Mouse (Mus musculus) bone marrow, adult 2 months (tissue): Measurements from ENCODE around the gene Slc38a10. TPM values are rescaled to one million over a fixed set of nuclear protein-coding genes. Genes with fewer than 3 reads are reported as not detected.
A peak's percentile ranks its signal among the peaks of the same experiment; 100 is the strongest.

Experiments used
- H3K27ac ChIP-seq: fragments of 200-500 bp; 2 replicates; pipeline ENCODE4 v1.5.1; 2012; ENCODE audit warnings: low read depth, mild to moderate bottlenecking, control low read depth, inconsistent platforms, low read length; ENCODE audit not compliant: control insufficient read depth, poor library complexity, insufficient read depth
- H3K4me1 ChIP-seq: fragments of 200-500 bp; 2 replicates; pipeline ENCODE4 v1.6.1; 2011; ENCODE audit warnings: low read length; ENCODE audit not compliant: control insufficient read depth, insufficient read depth
- H3K4me3 ChIP-seq: fragments of 200-500 bp; replicated peaks from 2 replicates; pipeline ENCODE3; 2011; ENCODE audit warnings: mild to moderate bottlenecking, low read depth, low read length, control low read depth; ENCODE audit not compliant: control insufficient read depth
- CTCF ChIP-seq: fragments of 200-500 bp; IDR thresholded peaks from 2 replicates; pipeline ENCODE4 v1.5.1; 2011; ENCODE audit warnings: low read length, control low read depth; ENCODE audit not compliant: control insufficient read depth, insufficient read depth
- POLR2A ChIP-seq: fragments of 200-500 bp; IDR thresholded peaks from 2 replicates; pipeline ENCODE4 v1.6.1; 2011; ENCODE audit warnings: low read depth, mild to moderate bottlenecking, control low read depth, low read length, borderline replicate concordance; ENCODE audit not compliant: control insufficient read depth
- WGBS: fragments of 180-500 bp; shearing (Covaris S2); methylation state at CpG from one replicate; pipeline ENCODE4 v1.1.7; 2018; 5-methylcytosine and 5-hydroxymethylcytosine counted together
- polyA plus RNA-seq: library from polyadenylated mRNA; stranded (reverse); fragments of >200 nt; gene quantifications from 2 replicates; pipeline ENCODE4 v1.2.4, GENCODE M21; 2011; ENCODE audit warnings: low replicate concordance; ENCODE audit not compliant: missing spikeins, insufficient read depth, insufficient read length

The Slc38a10 gene
- polyA plus RNA-seq, 1 experiment, result 37.7 TPM

GRCm38 (mm10) chr11:120120642-120121420 lies 30.3 kb downstream of the Slc38a10 start:
- peak; percentile 51 for TF ChIP-seq CTCF
- no peak for TF ChIP-seq POLR2A
- WGBS, result 91% methylated on average over 17 of the region's 17 CpGs
- Histone ChIP-seq H3K27ac (no peak overlapping the region), H3K4me3 (no peak overlapping the region), H3K4me1 (no peaks in the 10 kb centered on the region)

GRCm38 (mm10) chr11:120119936-120120541 lies 31.1 kb downstream of the Slc38a10 start:
- Histone ChIP-seq H3K27ac (no peak overlapping the region), H3K4me1 (no peaks in the 10 kb centered on the region), H3K4me3 (no peak overlapping the region)
- 88% methylated on average over 10 of the region's 10 CpGs for WGBS
- TF ChIP-seq POLR2A (no peak), CTCF (no peak)

- no peak overlapping the region for H3K27ac ChIP-seq
- WGBS, result 89% methylated on average over 7 of the region's 7 CpGs
- TF ChIP-seq CTCF, result no peak
- no peak for TF ChIP-seq POLR2A
- no peaks in the 10 kb centered on the region for H3K4me1 ChIP-seq
- H3K4me3 ChIP-seq, result no peak overlapping the region
These were observed 32.0 kb downstream of the Slc38a10 start for GRCm38 (mm10) chr11:120119108-120119507.

GRCm38 (mm10) chr11:120117626-120118025 lies 33.5 kb downstream of the Slc38a10 start:
- Histone ChIP-seq H3K4me3 (no peak overlapping the region), H3K27ac (no peak overlapping the region), H3K4me1 (no peaks in the 10 kb centered on the region)
- WGBS, result 86% methylated on average over 2 of the region's 2 CpGs
- TF ChIP-seq POLR2A, result no peak
- no peak for TF ChIP-seq CTCF

- TF ChIP-seq POLR2A (no peak), CTCF (no peak)
- Histone ChIP-seq H3K4me1 (no peaks in the 10 kb centered on the region), H3K4me3 (no peak overlapping the region), H3K27ac (no peak overlapping the region)
- WGBS, result 92% methylated on average over 21 of the region's 21 CpGs
These were observed 36.5 kb downstream of the Slc38a10 start for GRCm38 (mm10) chr11:120114488-120115215.

- TF ChIP-seq POLR2A, result no peak
- TF ChIP-seq CTCF, result no peak
- H3K4me1 ChIP-seq, result no peaks in the 10 kb centered on the region
- 91% methylated on average over 4 of the region's 4 CpGs for WGBS
- no peak overlapping the region for H3K4me3 ChIP-seq
- H3K27ac ChIP-seq, result no peak overlapping the region
These were observed 39.0 kb downstream of the Slc38a10 start for GRCm38 (mm10) chr11:120112136-120112535.

- H3K27ac ChIP-seq, result no peak overlapping the region
- TF ChIP-seq CTCF (peak; percentile 93), POLR2A (no peak)
- WGBS, result 32% methylated on average over 2 of the region's 2 CpGs
- H3K4me1 ChIP-seq, result no peaks in the 10 kb centered on the region
- no peak overlapping the region for H3K4me3 ChIP-seq
These were observed 40.1 kb downstream of the Slc38a10 start for GRCm38 (mm10) chr11:120111033-120111432.

- Histone ChIP-seq H3K4me3 (no peak overlapping the region), H3K27ac (no peak overlapping the region), H3K4me1 (no peaks in the 10 kb centered on the region)
- WGBS, result 78% methylated on average over 7 of the region's 7 CpGs
- TF ChIP-seq CTCF (peak; percentile 23; the same call in 1 of the 2 replicates), POLR2A (no peak)
These were observed 40.6 kb downstream of the Slc38a10 start for GRCm38 (mm10) chr11:120110554-120110953.
